Mouse (Mus musculus) kidney, adult 2 months (tissue): ENCODE results near the gene Fam180a.

ENCODE experiments used
- CTCF ChIP-seq: fragments of 200-500 bp; conservative IDR thresholded peaks from 2 replicates; pipeline ENCODE4 v1.5.1; 2011; ENCODE audit warnings: low read depth, mild to moderate bottlenecking, control low read depth, low read length, moderate library complexity, mixed read lengths; ENCODE audit not compliant: insufficient read depth, insufficient read length
- POLR2A ChIP-seq: fragments of 200-500 bp; IDR thresholded peaks from one replicate; pipeline ENCODE4 v1.6.1; 2011; ENCODE audit warnings: low read depth, low read length, control low read depth

DNA sequence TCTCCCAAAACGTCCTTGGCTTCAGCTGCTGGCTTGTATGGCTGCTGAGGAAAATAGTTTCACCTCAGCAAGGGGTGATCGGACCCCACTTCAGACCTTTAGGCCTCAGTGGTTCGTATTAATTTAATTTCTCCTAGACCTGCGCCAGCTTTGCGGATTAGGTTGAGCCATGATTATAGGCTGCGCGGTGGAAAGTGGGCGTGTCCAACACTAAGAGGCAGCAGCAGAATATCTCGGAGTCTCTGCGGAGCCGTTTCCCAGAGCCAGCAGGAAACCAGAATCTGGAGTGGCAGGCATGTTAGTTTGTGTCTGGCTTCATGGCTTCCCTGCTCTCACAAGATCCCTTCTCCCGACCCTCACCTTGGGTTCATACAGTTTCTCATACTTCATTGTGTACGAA is 56.3 kb downstream of the Fam180a start:
- no peak for TF ChIP-seq CTCF
- TF ChIP-seq POLR2A = no peak
